Mouse (Mus musculus): ENCODE results near the gene Tes. TPM values are rescaled to one million over a fixed set of nuclear protein-coding genes. Genes with fewer than 3 reads are reported as not detected.

The Tes gene
- total RNA-seq, 1 experiment, result 51.1 TPM

DNA sequence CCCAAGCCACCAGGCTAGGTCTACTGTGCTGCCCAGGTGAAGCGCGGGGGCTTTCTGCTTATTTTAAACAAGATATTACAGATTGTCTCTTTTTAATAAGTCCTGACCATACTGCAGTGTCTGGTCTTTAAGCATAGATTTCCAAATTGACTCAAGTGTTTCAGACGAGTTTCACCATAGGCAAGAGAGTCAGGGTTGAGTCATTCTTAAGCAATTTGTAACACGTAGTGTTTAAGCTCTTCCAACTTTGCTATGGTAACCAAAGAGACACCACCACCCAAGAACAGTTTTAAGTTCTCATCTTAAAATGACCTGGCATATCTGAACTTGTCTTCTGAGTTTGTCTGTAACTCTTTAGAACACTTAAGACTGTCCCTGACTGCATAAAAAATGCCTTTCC, 44.3 kb downstream of the Tes start:
- TF ChIP-seq HCFC1 (IDR thresholded peaks at IDR 0.05; ENCODE audit: borderline replicate concordance, insufficient read depth, low read length), result no peak
- TF ChIP-seq MAFK (IDR thresholded peaks at IDR 0.05; ENCODE audit: insufficient read depth, low read depth, low read length), result no peak
- TF ChIP-seq ZNF384 (IDR thresholded peaks at IDR 0.05; ENCODE audit: low read depth, low read length), result no peak
- no peak for TF ChIP-seq CHD2 (IDR thresholded peaks at IDR 0.05; ENCODE audit: low read depth, low read length)
- DNase-seq (ENCODE audit: low read depth, low spot score), result no peak
- Histone ChIP-seq H3K4me3 (ENCODE audit: insufficient read depth in 1 of 2, low read depth in 1 of 2, low read length in 2 of 2, poor library complexity in 1 of 2, severe bottlenecking in 1 of 2) (no peak overlapping the region), H3K9ac (ENCODE audit: insufficient read depth, low read depth, low read length, poor library complexity, severe bottlenecking) (no peak overlapping the region), H3K4me1 (ENCODE audit: control insufficient read depth in 2 of 2, insufficient read depth in 2 of 2, low read length in 2 of 2, poor library complexity in 1 of 2) (no peaks in the 10 kb centered on the region), H3K9me3 (ENCODE audit: control insufficient read depth, insufficient read depth, low read depth, low read length) (no peaks in the 10 kb centered on the region), H3K27ac (ENCODE audit: insufficient read depth, low read depth, low read length, poor library complexity, severe bottlenecking) (no peak overlapping the region), H3K36me3 (ENCODE audit: control insufficient read depth, insufficient read depth, low read length, poor library complexity, severe bottlenecking) (no peaks in the 10 kb centered on the region)
- in situ Hi-C loops (cut with MboI; ENCODE audit: low sequenced_read_pairs in 2 of 2, unreplicated experiment in 2 of 2), result loop anchor here (5.0 to 25.0 kb wide), 3 partner anchors 248 to 486 kb away; no protein-coding TSS in a partner anchor

DNA sequence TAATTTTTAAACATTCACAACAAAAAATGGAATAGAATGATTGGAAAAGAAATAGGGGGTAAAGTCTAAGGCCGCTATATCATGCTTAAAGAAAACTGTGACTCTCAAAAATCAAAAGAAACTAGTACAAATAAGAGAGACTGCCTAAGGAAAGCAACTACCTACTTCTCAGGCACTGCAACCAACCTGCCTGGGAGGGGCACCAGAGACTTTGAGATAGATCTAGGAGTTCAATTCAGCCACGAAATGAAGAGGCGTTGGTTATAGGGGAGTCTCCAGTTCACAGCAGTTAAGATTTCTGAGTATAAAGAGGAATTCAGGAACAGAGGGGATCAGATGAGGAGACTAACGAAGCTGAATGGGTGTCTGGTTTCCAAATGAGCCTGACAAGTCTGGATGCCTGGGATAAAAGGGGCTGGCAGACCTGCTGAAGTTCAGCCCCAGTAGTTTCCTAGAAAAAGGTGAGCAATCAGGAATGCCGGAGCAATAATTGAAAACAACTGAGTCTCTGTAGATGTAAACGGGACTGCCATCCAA, 45.7 kb downstream of the Tes start:
- H3K27ac ChIP-seq (ENCODE audit: insufficient read depth, low read depth, low read length, poor library complexity, severe bottlenecking), result no peak overlapping the region
- TF ChIP-seq ZNF384 (IDR thresholded peaks at IDR 0.05; ENCODE audit: low read depth, low read length) (no peak), ZC3H11A (IDR thresholded peaks at IDR 0.05; ENCODE audit: borderline replicate concordance, low read depth, low read length) (no peak), CHD2 (IDR thresholded peaks at IDR 0.05; ENCODE audit: low read depth, low read length) (no peak), MAFK (IDR thresholded peaks at IDR 0.05; ENCODE audit: insufficient read depth, low read depth, low read length) (no peak), HCFC1 (IDR thresholded peaks at IDR 0.05; ENCODE audit: borderline replicate concordance, insufficient read depth, low read length) (no peak)
- no peak for DNase-seq (ENCODE audit: low read depth, low spot score)
- no peaks in the 10 kb centered on the region for H3K4me1 ChIP-seq (ENCODE audit: control insufficient read depth in 2 of 2, insufficient read depth in 2 of 2, low read length in 2 of 2, poor library complexity in 1 of 2)
- H3K4me3 ChIP-seq (ENCODE audit: insufficient read depth in 1 of 2, low read depth in 1 of 2, low read length in 2 of 2, poor library complexity in 1 of 2, severe bottlenecking in 1 of 2), result no peak overlapping the region
- no peak overlapping the region for H3K9ac ChIP-seq (ENCODE audit: insufficient read depth, low read depth, low read length, poor library complexity, severe bottlenecking)
- H3K9me3 ChIP-seq (ENCODE audit: control insufficient read depth, insufficient read depth, low read depth, low read length), result no peaks in the 10 kb centered on the region
- in situ Hi-C loops (cut with MboI; ENCODE audit: low sequenced_read_pairs in 2 of 2, unreplicated experiment in 2 of 2), result loop anchor here in 1 of 2 experiments (25.0 kb wide), 1 partner anchor 252 kb away; no protein-coding TSS in a partner anchor
- H3K36me3 ChIP-seq (ENCODE audit: control insufficient read depth, insufficient read depth, low read length, poor library complexity, severe bottlenecking), result no peaks in the 10 kb centered on the region

DNA sequence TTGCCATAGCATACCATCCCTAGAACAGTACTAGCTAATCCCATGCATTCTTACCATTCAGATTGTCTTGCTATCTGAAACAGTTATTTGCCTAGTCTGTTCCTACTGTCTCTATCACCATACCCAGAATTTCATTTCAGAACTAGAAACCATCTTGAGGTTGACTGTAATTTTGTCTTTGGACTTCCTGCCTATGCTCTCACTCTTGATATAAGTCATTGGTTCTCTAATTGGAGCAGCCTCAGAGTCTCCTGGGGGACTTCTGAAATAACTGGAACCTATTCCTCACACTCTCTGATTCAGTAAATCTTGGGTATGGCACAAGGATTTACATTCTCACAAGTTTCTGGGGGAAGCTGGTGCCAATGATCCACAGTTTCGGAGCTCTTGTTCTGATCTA, 47.1 kb downstream of the Tes start:
- Histone ChIP-seq H3K36me3 (ENCODE audit: control insufficient read depth, insufficient read depth, low read length, poor library complexity, severe bottlenecking) (no peaks in the 10 kb centered on the region), H3K4me3 (ENCODE audit: insufficient read depth in 1 of 2, low read depth in 1 of 2, low read length in 2 of 2, poor library complexity in 1 of 2, severe bottlenecking in 1 of 2) (no peak overlapping the region), H3K9ac (ENCODE audit: insufficient read depth, low read depth, low read length, poor library complexity, severe bottlenecking) (no peak overlapping the region), H3K4me1 (ENCODE audit: control insufficient read depth in 2 of 2, insufficient read depth in 2 of 2, low read length in 2 of 2, poor library complexity in 1 of 2) (no peaks in the 10 kb centered on the region), H3K9me3 (ENCODE audit: control insufficient read depth, insufficient read depth, low read depth, low read length) (no peaks in the 10 kb centered on the region), H3K27ac (ENCODE audit: insufficient read depth, low read depth, low read length, poor library complexity, severe bottlenecking) (no peak overlapping the region)
- TF ChIP-seq CHD2 (IDR thresholded peaks at IDR 0.05; ENCODE audit: low read depth, low read length), result no peak
- TF ChIP-seq ZNF384 (IDR thresholded peaks at IDR 0.05; ENCODE audit: low read depth, low read length), result no peak
- no peak for TF ChIP-seq MAFK (IDR thresholded peaks at IDR 0.05; ENCODE audit: insufficient read depth, low read depth, low read length)
- no peak for TF ChIP-seq HCFC1 (IDR thresholded peaks at IDR 0.05; ENCODE audit: borderline replicate concordance, insufficient read depth, low read length)
- no peak for TF ChIP-seq ZC3H11A (IDR thresholded peaks at IDR 0.05; ENCODE audit: borderline replicate concordance, low read depth, low read length)
- DNase-seq (ENCODE audit: low read depth, low spot score), result no peak
- in situ Hi-C loops (cut with MboI; ENCODE audit: low sequenced_read_pairs in 2 of 2, unreplicated experiment in 2 of 2), result loop anchor here in 1 of 2 experiments (25.0 kb wide), 1 partner anchor 250 kb away; no protein-coding TSS in a partner anchor

DNA sequence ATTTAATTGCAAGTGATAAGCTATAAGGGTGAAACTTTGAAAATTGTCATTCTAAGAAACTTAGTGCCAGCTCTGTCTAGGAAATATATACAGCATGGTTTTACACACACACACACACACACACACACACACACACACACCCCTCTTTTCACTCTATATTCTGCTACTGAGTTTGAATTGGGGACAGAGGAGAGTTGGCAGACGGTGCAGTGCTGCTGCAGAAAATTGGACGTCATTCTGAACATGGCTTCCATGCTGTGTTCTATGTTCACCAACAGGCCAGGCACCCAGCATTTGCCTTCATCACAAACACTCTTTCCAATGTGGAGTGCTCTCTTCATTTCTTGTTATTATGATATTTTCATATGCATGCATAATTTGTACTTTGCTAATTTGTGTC, 48.0 kb downstream of the Tes start:
- Histone ChIP-seq H3K4me1 (ENCODE audit: control insufficient read depth in 2 of 2, insufficient read depth in 2 of 2, low read length in 2 of 2, poor library complexity in 1 of 2) (no peaks in the 10 kb centered on the region), H3K27ac (ENCODE audit: insufficient read depth, low read depth, low read length, poor library complexity, severe bottlenecking) (no peak overlapping the region), H3K9ac (ENCODE audit: insufficient read depth, low read depth, low read length, poor library complexity, severe bottlenecking) (no peak overlapping the region), H3K9me3 (ENCODE audit: control insufficient read depth, insufficient read depth, low read depth, low read length) (no peaks in the 10 kb centered on the region), H3K36me3 (ENCODE audit: control insufficient read depth, insufficient read depth, low read length, poor library complexity, severe bottlenecking) (no peaks in the 10 kb centered on the region), H3K4me3 (ENCODE audit: insufficient read depth in 1 of 2, low read depth in 1 of 2, low read length in 2 of 2, poor library complexity in 1 of 2, severe bottlenecking in 1 of 2) (no peak overlapping the region)
- in situ Hi-C loops (cut with MboI; ENCODE audit: low sequenced_read_pairs in 2 of 2, unreplicated experiment in 2 of 2), result loop anchor here in 1 of 2 experiments (25.0 kb wide), 1 partner anchor 249 kb away; no protein-coding TSS in a partner anchor
- no peak for DNase-seq (ENCODE audit: low read depth, low spot score)
- TF ChIP-seq CHD2 (IDR thresholded peaks at IDR 0.05; ENCODE audit: low read depth, low read length) (no peak), HCFC1 (IDR thresholded peaks at IDR 0.05; ENCODE audit: borderline replicate concordance, insufficient read depth, low read length) (no peak), MAFK (IDR thresholded peaks at IDR 0.05; ENCODE audit: insufficient read depth, low read depth, low read length) (no peak), ZC3H11A (IDR thresholded peaks at IDR 0.05; ENCODE audit: borderline replicate concordance, low read depth, low read length) (no peak), ZNF384 (IDR thresholded peaks at IDR 0.05; ENCODE audit: low read depth, low read length) (no peak)

Data from ES-E14 (cell line).